8 mouse cellular contexts compared by ENCODE assay signal in genomic region chr1:52267606-52268005, GRCm38 (mm10). TPM values are rescaled to one million over a fixed set of nuclear protein-coding genes. Genes with fewer than 3 reads are reported as not detected.
DNase-seq lines count a peak whose midpoint lies in the region; ATAC-seq lines count a peak whose summit lies in the region.

No protein-coding gene starts in this region.

- no peak overlapping the region for H3K4me3 ChIP-seq in heart, embryonic 12.5 days

- H3K4me2 ChIP-seq in heart, embryonic 12.5 days: no peak overlapping the region

- no peaks in the 10 kb centered on the region for H3K36me3 ChIP-seq in heart, embryonic 12.5 days

- H3K27me3 ChIP-seq in heart, embryonic 12.5 days (replicated peaks): no peaks in the 10 kb centered on the region

- peak; percentile 72 for DNase-seq in heart, adult 8-10 months (ENCODE audit: low spot score)
- peak; percentile 31 for DNase-seq in urinary bladder, postnatal 25 days (ENCODE audit: low spot score)
- no peak for DNase-seq in urinary bladder, postnatal 4 days (ENCODE audit: low spot score in 2 of 2)
- peak; percentile 94 to 98 for DNase-seq in cerebellum, postnatal 10 days
- peak; percentile 31 for DNase-seq in hindlimb bud, embryonic 11.5 days (ENCODE audit: extremely low spot score, low read depth, low spot score)
- DNase-seq in naive thymus-derived CD4-positive, alpha-beta T cell, adult 2 months (ENCODE audit: low read depth): peak; percentile 83

- 58% methylated on average over 3 of the region's 3 CpGs for WGBS in heart, embryonic 12.5 days

- peaks cover 7% of the 10 kb centered on the region for H3K4me1 ChIP-seq in heart, embryonic 12.5 days (replicated peaks)

- no peak overlapping the region for H3K9ac ChIP-seq in heart, embryonic 12.5 days

- no peaks in the 10 kb centered on the region for H3K9me3 ChIP-seq in heart, embryonic 12.5 days (replicated peaks)

- no peak for ATAC-seq in heart, embryonic 12.5 days (ENCODE audit: insufficient number of reproducible peaks, low FRiP score)
- no peak for ATAC-seq in megakaryocyte progenitor cell, adult 5-6 weeks (replicated peaks; ENCODE audit: poor library complexity)

- no peak overlapping the region for H3K27ac ChIP-seq in heart, embryonic 12.5 days (ENCODE audit: poor library complexity, severe bottlenecking)

RNA-seq across cellular contexts. Expression of gene Gls, which starts 34.6 kb away (rescaled TPM):
- total RNA-seq in heart, adult 8-10 months (2022): 10 to 100 TPM; 66.5 to 87.3 (median 81.9) TPM
- polyA plus RNA-seq in heart, embryonic 12.5 days (2016; fragmentation: Nextera tagmentation; extraction: Ambion mirVana): 40.8 and 44.5 TPM in 2 replicates
- 181 TPM in 2 replicates for total RNA-seq in megakaryocyte progenitor cell, adult 5-6 weeks (2015)
- 156 and 186 TPM in 2 replicates for total RNA-seq in megakaryocyte progenitor cell, adult 5-6 weeks (2017)

Comparison
In these comparisons a context has a peak if more than half of its experiments do, and no peak if none do; other contexts are left out.
1. DNase-seq: peak in heart, adult 8-10 months (single experiment), urinary bladder, postnatal 25 days (single experiment), cerebellum, postnatal 10 days (2 of 2), hindlimb bud, embryonic 11.5 days (single experiment) and naive thymus-derived CD4-positive, alpha-beta T cell, adult 2 months (single experiment); none in urinary bladder, postnatal 4 days (0 of 2).